Mouse (Mus musculus): ENCODE measurements around the gene Kcnq1.
A peak's percentile ranks its signal among the peaks of the same experiment; 100 is the strongest.

The Kcnq1 gene

DNA sequence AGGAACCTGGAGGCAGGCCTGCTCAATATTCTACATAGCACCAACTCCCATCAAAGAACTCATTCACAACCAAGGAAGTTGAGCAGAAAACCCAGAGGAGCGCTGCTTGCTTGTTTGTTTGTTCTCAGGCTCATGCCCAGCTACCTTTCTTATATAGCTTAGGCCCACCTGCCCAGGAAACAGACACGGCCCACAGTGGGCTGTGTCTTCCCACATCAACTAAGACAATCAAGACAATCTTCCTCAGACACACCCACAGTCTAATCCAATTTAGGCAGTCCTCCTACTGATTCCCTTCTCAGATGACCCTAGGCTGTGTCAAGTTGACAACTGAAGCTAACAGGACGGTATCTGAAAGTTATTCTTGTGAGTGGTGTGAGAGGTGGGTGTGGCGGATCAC is at the start of gene Kcnq1:
Gene Kcnq1, plus strand, starts transcription at position 301 of the 400 bp plus-strand sequence.
- no peak for DNase-seq (ENCODE audit: low spot score in 2 of 2)

DNA sequence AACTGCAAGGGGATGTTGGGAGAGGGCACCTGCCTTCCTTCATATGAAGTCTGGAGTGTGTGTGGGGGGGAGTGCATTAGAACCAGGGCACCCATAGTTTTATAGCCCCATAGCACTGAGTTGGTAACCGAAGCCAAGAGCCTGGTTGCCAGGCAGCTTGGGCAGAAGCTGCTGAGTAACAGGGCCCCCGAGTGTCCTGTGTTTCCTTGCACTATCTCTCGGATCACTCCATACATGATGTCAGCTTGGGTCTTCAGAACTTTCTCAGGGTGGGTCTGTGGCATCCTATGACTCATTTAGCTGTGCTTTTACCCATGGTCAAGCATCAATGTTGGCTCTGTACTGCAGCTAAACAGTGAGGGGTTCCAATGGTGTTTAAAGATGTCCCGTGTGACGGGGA is 49.1 kb upstream of the Kcnq1 start:
- DNase-seq (ENCODE audit: low spot score in 2 of 2), result no peak

DNA sequence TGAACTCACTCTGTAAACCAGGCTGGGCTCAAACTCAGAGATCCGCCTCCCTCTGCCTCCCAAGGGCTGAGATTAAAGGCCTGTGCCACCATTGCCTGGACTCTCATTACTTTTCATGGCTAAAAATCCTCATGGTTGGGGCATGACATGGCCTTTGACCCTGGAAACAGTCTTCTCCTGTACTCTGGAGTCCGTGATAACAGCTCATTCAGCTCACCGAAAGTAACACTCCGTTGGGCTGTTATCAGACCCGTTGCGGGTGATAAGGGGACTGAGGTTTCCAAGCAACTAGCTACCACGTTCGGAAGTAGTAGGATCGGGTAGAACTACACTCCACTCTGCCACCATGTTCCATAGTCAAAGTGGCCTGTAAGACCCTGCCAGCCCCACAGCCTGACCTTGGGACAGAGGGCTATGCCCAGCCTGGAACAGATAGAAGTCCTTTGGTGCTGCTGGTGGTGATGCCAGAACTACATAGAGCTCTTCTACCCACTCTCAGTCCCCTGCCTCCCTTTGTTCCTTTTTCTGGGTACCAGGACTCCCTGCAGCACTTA is 48.4 kb upstream of the Kcnq1 start:
- DNase-seq (ENCODE audit: low spot score in 2 of 2), result no peak

- DNase-seq (ENCODE audit: low spot score in 2 of 2), result no peak
These were observed 47.9 kb upstream of the Kcnq1 start for GRCm38 (mm10) chr7:143058221-143058697.

- DNase-seq (ENCODE audit: low spot score in 2 of 2), result no peak
These were observed 46.8 kb upstream of the Kcnq1 start for GRCm38 (mm10) chr7:143059202-143059870.

- no peak for DNase-seq (ENCODE audit: low spot score in 2 of 2)
These were observed 43.5 kb upstream of the Kcnq1 start for GRCm38 (mm10) chr7:143062704-143063103.

GRCm38 (mm10) chr7:143064226-143064625 is 41.9 kb upstream of the Kcnq1 start:
- no peak for DNase-seq (ENCODE audit: low spot score in 2 of 2)

GRCm38 (mm10) chr7:143065692-143066091 is 40.5 kb upstream of the Kcnq1 start:
- no peak for DNase-seq (ENCODE audit: low spot score in 2 of 2)

GRCm38 (mm10) chr7:143067469-143067868 is 38.7 kb upstream of the Kcnq1 start:
- no peak for DNase-seq (ENCODE audit: low spot score in 2 of 2)

DNA sequence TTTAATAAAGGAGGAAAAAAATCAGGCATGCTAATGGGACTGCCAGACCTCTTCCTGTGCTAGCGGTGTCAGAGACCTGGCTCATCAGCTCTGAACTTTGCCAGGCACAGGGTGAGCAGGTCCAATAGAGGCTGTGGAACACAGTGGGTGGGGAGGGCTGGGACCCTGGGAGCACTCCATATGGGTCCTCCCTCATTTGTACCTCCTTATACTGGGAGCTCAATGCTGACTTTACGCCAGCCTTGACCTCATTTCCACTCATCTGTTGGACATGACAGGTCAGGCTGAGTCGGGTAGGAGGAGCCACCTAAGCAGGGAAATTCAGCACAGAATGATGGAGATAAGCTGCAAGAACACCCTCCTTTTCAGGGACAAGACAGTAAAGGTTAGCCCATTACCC is 38.3 kb upstream of the Kcnq1 start:
- DNase-seq (ENCODE audit: low spot score in 2 of 2), result no peak

GRCm38 (mm10) chr7:143068316-143068881 is 37.8 kb upstream of the Kcnq1 start:
- DNase-seq (ENCODE audit: low spot score in 2 of 2), result no peak

DNA sequence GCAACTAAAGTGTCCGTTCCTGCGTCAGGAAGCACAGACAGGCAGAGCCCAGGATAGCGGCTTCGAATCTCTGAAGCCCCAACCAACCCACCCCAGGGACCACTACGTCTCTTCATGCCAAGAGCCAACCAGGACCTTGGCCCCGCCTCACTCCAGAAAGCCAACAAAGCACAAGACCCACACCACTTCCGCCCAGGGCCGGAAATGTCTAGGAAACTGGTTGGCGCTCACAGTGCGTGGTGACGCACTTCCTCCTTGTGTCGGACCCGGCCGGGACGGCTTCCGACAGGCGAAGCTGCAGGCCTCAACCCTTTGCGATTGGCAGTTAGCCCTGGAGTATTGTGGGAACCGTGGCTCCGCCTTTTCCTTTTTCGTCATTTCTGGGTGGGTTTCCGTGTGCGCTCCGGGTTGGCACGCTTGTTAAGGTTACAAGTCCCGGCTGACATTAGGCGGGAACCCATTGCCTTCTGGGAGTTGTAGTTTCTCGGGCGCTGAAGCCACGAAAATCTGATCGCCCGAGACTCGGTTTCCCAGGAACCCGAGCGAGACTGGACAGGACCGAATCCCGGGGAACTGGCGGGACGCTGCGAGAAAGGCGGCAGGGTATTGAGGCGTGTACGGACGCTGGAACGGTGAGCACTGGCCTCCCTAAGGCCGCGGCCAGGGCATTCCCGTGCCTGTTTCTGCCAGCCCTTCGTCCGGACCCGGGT is 37.1 kb upstream of the Kcnq1 start, which contains the start of gene Tssc4:
Gene Tssc4, plus strand, starts transcription at position 368 of the 710 bp plus-strand sequence.
- DNase-seq (ENCODE audit: low spot score in 2 of 2), result peak; percentile 81 to 87

- no peak for DNase-seq (ENCODE audit: low spot score in 2 of 2)
These were observed 36.3 kb upstream of the Kcnq1 start for GRCm38 (mm10) chr7:143069751-143070400.

DNA sequence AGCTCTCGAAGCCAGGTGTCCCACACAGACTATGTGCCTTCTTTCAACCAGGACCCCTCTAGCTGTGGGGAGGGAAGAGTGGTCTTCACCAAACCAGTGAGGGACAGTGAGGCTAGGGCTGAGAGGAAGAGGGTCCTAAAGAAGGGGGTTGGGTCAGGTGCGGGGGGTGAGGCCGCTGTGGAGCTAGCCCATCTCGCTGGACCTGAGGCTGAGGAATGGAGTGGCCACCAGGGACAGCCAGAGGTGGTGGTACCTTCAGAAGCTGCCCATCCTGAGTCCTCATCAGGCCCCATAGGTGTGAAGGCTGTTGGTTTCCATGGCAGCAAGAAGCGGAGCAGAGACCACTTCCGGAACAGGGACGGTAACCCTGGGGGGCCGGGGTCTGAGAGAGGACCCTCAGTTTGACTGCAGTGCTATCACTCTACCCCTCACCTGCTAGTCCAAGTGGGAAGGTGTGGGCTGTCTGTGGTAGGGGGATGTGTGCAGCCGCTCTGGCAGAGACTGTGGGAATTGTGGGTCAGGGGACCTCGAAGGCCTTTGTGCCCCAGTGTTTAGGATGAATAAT is 35.6 kb upstream of the Kcnq1 start:
- no peak for DNase-seq (ENCODE audit: low spot score in 2 of 2)

GRCm38 (mm10) chr7:143072605-143073004 is 33.6 kb upstream of the Kcnq1 start:
- DNase-seq (ENCODE audit: low spot score in 2 of 2), result no peak

- peak in 1 of 2 experiments; percentile 47 for DNase-seq (ENCODE audit: low spot score in 2 of 2)
These were observed 33.1 kb upstream of the Kcnq1 start for GRCm38 (mm10) chr7:143073086-143073485.

GRCm38 (mm10) chr7:143075394-143075793 is 30.8 kb upstream of the Kcnq1 start:
- no peak for DNase-seq (ENCODE audit: low spot score in 2 of 2)

- DNase-seq (ENCODE audit: low spot score in 2 of 2), result no peak
These were observed 28.8 kb upstream of the Kcnq1 start for GRCm38 (mm10) chr7:143077351-143077750.

DNA sequence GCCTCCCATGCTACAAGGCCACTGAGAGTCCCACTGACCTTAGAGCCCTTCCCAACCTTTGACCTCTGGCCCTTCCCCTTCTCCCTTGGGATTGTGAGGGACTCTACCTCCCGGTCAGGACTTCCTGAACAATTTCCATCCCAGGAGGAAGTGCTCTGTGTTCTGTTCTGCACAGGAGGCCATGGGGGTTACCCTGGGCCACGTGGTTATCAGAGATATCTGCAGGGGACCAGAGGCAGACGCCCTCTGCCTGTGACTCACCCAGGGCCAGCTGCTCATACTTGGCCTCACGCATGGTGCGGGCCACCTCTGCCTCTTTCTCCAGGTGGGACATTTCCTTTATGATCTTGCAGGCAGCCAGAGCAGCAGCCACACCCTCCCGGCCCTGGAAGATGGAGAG is 24.1 kb upstream of the Kcnq1 start:
- no peak for DNase-seq (ENCODE audit: low spot score in 2 of 2)

DNA sequence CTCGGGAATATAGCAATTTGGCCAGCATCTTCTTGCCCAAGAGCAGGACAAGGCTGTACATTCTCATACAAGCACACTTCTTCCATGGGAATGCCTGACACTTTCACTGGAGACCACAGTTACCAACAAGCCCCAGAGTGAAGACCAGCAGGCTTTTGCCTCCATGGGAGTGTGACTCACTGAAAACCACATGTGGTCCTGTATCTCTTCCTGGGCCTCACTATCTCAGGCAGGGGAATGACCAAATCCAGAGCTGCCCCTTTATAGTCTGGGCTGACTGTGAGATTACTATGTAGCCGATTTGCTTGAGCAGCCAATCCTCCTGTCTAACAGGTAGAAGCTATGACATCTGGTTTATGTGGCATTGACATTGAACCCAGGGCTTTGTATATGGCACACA is 22.5 kb upstream of the Kcnq1 start:
- no peak for DNase-seq (ENCODE audit: low spot score in 2 of 2)

DNA sequence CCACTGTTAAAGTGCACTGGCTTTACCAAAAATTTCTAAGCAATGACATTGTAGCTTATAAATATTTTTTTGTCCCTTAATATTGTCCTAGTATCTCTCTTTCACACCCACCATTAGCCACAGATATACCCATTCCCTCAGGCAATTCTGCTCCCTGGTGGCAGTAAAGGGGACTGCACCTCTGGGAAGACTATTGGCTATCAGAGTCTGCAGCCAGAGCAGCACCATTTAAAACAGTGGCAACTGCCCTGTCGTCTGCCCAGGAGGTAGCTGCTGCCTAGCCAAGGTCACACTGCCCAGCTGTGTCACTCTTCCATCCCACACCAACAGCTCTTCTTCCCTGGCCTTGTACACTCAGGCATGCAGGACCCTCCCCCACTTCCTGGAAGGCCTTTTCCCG is 19.8 kb upstream of the Kcnq1 start:
- DNase-seq (ENCODE audit: low spot score in 2 of 2), result peak; percentile 49 to 77

Measured in spleen, postnatal 14 days (tissue).